Mouse (Mus musculus): ENCODE measurements around the gene Mul1. TPM values are rescaled to one million over a fixed set of nuclear protein-coding genes. Genes with fewer than 3 reads are reported as not detected.

Mul1 gene
- polyA plus RNA-seq (2015; fragmentation: Nextera tagmentation; extraction: Ambion mirVana) = 24.9 and 25.7 TPM in 2 replicates

DNA sequence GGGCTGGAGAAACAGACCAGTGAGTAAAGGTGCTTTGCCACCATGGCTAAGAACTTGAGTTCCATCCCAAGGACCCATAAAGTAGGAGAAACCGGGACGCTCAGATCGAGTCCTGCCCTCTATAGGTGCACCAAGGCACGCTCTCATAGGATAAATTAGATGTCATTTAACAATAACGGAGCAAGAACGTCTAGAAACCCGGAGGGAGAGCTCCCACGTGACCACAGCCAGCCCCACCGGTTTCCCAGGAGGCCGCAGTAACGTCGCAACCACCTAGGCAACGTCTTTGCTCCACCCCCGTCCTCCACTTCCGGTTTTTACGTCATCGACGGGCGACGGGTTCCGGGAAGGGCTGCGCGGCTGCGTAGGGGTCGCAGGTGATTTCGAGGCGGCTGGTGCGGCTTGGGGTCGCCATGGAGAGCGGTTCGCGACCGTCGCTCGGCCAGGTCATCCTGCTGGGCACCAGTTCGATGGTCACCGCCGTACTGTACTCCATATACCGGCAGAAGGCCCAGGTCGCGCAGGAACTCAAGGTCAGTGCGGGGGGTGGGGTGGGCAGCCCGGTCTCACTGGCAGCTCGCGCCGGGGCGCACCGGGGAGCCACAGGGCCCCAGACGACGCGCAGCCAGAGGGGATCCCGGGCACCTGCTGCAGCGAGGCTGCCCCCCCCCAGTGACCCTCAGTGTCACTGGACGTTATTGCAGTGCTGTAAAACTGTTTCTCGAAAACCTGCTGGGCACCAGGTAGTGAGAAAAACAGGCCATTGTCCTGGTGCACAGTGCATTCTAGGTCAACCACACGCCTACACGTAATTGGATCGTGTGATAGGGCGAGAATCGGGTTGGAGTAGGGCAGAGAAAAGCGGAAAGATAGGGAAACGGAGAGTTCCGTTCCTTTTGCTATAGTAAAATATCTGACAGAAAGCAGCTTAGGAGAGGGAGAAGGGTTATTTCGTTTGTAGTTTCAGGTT, at the start of gene Mul1:
Mul1 (plus strand) TSS at position 325 of the 970 bp plus-strand sequence.
- no peaks in the 10 kb centered on the region for H3K9me3 ChIP-seq
- H3K27me3 ChIP-seq (replicated peaks) = no peaks in the 10 kb centered on the region
- peaks cover 16% of the 10 kb centered on the region for H3K36me3 ChIP-seq
- H3K4me2 ChIP-seq (replicated peaks) = peak within 1 kb of the TSS; percentile 61
- peak within 1 kb of the TSS; percentile 83 for H3K9ac ChIP-seq
- peak within 1 kb of the TSS; percentile 91 for H3K4me3 ChIP-seq (replicated peaks)
- under 1% methylated on average over 64 of the region's 64 CpGs for WGBS
- peak; percentile 95 for ATAC-seq
- peaks cover 11% of the 10 kb centered on the region; the same call in 1 of the 2 replicates for H3K4me1 ChIP-seq (replicated peaks)
- H3K27ac ChIP-seq = peak within 1 kb of the TSS; percentile 61

DNA sequence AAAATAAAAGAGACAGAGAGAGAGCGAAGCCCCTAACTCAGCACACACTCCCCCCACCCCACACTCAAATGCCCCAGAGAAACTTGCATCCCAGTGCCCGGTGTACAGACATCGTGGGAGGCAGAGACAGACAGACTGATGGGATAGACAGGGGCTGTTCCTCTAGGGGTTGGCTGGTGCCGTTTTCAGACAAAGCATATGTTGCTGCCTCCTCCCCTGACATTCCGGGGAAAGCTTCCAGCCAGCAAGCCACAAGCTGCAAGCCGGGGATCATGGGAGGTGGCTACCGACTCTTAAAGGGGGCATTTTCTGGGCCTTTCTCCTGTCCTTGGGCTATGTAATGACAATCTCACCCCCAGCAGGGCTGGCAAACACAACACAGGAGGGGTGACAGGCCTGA, 40.8 kb upstream of the Mul1 start:
- H3K4me1 ChIP-seq (replicated peaks) = peaks cover 20% of the 10 kb centered on the region
- ATAC-seq = no peak
- H3K36me3 ChIP-seq = no peaks in the 10 kb centered on the region
- WGBS = 71% methylated on average over 7 of the region's 7 CpGs
- H3K9ac ChIP-seq = no peak overlapping the region
- H3K4me2 ChIP-seq (replicated peaks) = no peak overlapping the region
- no peak overlapping the region for H3K4me3 ChIP-seq (replicated peaks)
- H3K27me3 ChIP-seq (replicated peaks) = peaks cover 59% of the 10 kb centered on the region
- H3K9me3 ChIP-seq = no peaks in the 10 kb centered on the region
- H3K27ac ChIP-seq = no peak overlapping the region

DNA sequence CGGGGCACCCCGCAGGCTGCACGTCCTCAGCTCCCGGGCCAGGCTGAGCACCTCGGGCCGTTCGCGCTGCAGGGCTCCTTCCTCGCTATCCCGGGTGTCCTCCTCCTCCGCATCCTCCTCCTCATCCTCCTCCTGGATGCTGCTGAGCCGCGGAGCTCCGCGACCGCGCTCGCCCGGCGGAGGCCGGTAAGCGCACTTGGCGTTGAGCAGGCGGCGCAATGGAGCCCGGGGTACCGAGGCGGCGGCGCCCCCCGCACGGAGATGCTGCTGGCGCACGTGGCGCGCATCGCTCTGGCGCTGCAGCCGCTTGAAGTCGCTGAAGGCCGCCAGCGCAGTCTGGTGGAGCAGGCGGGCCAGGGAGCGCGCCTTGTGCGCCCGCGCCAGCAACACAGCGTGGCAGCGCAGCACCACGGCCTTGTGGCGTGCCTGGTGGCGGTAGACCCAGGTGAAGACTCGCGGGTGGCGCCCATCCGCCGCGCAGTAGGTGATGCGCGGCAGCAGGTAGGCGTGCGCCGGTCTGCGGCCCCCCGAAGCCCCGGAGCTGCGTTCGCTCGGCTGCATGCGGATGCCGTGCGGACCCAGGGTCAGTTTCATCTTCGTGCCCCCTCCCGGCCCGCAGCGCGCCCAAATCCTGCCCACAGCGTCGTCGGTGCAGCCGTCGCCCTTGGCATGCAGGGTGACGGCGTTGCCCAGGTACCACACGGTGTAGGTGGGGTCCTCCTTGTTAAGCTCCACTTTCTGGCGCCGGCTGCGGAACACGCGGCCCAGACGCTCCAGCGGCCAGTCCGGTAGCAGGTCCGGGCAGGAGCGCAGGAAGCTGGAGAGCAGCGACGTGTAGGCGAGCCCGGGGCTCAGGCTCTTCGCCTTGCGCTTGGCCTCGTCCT, 39.1 kb upstream of the Mul1 start:
- WGBS = under 1% methylated on average over 103 of the region's 103 CpGs

DNA sequence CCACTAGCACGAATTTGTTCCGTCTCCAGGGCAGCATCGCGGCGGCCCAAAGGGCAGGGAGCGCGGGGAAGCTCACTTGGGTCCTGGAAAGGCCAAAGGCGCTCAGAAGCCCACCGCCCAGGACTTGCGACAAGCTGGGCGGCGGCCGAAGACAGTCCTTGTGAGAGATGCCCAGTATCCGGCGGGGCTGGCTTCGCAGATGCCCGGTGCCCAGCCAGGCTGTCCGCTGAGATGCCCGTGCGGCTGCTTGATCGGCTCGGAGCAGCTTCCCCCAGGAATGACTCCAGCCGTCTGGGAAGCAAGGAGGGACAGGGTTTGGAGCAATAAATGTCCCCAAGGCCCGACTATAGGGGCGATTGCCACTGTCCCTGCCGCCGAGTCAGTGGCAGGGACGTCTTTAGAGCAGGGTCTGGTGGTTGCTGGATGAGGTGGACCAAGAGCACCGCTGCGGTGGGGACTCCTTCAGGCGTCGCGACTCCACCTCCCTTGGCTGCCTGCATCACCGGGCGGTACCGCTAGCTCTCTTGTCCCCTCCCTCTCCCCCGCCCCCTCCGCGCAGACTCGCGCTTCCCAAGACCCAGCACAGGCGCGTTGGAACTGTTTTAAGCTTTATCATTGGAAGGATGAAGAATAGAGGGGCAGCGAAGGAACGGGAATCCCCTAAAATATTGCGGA, 38.4 kb upstream of the Mul1 start, which contains the start of gene Fam43b:
Fam43b (minus strand) TSS at position 558 of the 675 bp plus-strand sequence.
- Histone ChIP-seq H3K27me3 (replicated peaks) (peaks cover 61% of the 10 kb centered on the region), H3K36me3 (no peaks in the 10 kb centered on the region), H3K4me3 (replicated peaks) (peak within 1 kb of the TSS; percentile 30), H3K4me1 (replicated peaks) (peaks cover 20% of the 10 kb centered on the region), H3K27ac (no peak within 1 kb of the TSS), H3K9me3 (no peaks in the 10 kb centered on the region), H3K9ac (no peak within 1 kb of the TSS), H3K4me2 (replicated peaks) (peak within 1 kb of the TSS; percentile 70)
- WGBS = 1% methylated on average over 46 of the region's 46 CpGs
- no peak for ATAC-seq

More for the DNA sequence above, 39.1 kb upstream of the Mul1 start:
- no peaks in the 10 kb centered on the region for H3K9me3 ChIP-seq
- H3K36me3 ChIP-seq = no peaks in the 10 kb centered on the region
- peaks cover 62% of the 10 kb centered on the region for H3K27me3 ChIP-seq (replicated peaks)
- no peak overlapping the region for H3K9ac ChIP-seq
- ATAC-seq = no peak
- H3K4me3 ChIP-seq (replicated peaks) = peak overlapping the region; percentile 30
- peak overlapping the region; percentile 70 for H3K4me2 ChIP-seq (replicated peaks)
- peaks cover 20% of the 10 kb centered on the region for H3K4me1 ChIP-seq (replicated peaks)
- H3K27ac ChIP-seq = no peak overlapping the region

DNA sequence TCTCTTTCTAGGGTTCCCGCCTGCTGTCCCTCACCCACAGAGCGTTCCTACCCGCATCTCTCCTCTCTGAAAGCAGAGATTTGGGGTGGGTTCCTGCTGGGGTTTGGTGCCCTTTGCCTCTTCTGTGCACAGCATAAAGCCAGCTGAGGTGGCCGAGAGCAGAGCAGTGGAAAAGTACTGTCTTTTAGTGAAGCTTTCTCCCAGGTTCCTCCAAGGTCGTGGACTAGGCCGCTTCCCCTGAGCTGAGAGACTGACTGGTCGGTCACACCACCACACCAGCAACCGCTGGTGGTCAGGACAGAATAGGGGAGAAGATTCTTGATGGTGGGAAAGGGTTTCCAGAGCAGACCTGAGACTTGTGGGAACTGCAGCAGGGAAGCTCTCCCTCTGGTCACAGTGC, 37.8 kb upstream of the Mul1 start:
- WGBS = 9% methylated on average over 8 of the region's 8 CpGs
- peak overlapping the region; percentile 30; the same call in 1 of the 2 replicates for H3K4me3 ChIP-seq (replicated peaks)
- no peaks in the 10 kb centered on the region for H3K9me3 ChIP-seq
- peaks cover 20% of the 10 kb centered on the region for H3K4me1 ChIP-seq (replicated peaks)
- H3K9ac ChIP-seq = no peak overlapping the region
- no peak overlapping the region for H3K27ac ChIP-seq
- no peak for ATAC-seq
- peak overlapping the region; percentile 70 for H3K4me2 ChIP-seq (replicated peaks)
- H3K36me3 ChIP-seq = no peaks in the 10 kb centered on the region
- H3K27me3 ChIP-seq (replicated peaks) = peaks cover 56% of the 10 kb centered on the region

DNA sequence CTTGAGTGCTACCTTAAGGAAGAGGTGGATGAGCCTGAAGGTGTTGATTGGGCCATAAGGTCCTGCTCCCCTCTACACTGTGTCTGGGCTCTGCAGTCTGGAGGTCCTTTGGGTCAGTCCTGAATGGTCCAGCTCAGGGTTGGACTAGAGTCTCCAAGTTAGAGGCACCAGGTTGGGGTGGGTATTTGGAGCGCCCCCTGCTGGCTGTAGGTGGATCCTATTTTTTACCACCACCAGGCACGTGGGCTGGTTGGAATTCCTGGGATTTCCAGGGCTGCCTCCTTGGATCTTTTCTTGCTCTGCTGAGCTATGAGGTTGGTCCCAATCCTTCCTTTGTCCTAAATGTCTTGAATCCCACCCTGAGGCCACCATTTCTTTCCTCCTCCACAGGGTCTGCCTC, 29.7 kb upstream of the Mul1 start:
- Histone ChIP-seq H3K4me2 (replicated peaks) (no peak overlapping the region), H3K4me1 (replicated peaks) (no peaks in the 10 kb centered on the region), H3K27ac (no peak overlapping the region), H3K36me3 (no peaks in the 10 kb centered on the region), H3K4me3 (replicated peaks) (no peak overlapping the region), H3K9me3 (no peaks in the 10 kb centered on the region), H3K9ac (no peak overlapping the region), H3K27me3 (replicated peaks) (peaks cover under 1% of the 10 kb centered on the region; the same call in 1 of the 2 replicates)
- ATAC-seq = no peak
- 6% methylated on average over 2 of the region's 2 CpGs for WGBS

DNA sequence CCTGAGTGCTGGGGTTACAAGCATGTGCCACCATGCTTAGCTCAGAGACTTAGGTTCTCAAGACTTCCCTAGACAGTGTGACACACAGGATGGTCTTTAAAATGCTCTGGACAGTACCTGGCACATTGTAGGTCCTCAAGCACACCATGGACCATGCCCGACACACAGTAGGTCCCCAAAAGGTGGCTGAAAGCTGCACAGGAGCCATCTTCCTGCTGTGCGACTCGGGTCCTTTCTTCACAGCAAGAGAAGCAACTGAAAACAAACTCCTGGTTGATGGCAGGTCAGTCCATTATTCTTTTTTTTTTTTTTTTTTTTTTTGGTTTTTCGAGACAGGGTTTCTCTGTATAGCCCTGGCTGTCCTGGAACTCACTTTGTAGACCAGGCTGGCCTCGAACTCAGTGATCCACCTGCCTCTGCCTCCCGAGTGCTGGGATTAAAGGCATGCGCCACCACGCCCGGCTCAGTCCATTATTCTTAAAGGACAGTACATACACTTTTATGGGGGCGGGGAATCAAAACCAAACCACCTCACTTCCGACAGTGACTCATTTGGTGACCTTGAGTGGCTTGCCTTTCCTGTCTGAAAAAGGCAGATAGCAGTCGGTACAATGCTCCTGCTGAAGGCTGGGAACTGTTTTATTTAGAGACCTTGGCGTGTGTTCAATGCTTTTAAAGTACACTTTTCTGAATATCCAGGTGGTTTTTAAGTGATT, 26.8 kb upstream of the Mul1 start:
- WGBS = 59% methylated on average over 12 of the region's 13 CpGs

DNA sequence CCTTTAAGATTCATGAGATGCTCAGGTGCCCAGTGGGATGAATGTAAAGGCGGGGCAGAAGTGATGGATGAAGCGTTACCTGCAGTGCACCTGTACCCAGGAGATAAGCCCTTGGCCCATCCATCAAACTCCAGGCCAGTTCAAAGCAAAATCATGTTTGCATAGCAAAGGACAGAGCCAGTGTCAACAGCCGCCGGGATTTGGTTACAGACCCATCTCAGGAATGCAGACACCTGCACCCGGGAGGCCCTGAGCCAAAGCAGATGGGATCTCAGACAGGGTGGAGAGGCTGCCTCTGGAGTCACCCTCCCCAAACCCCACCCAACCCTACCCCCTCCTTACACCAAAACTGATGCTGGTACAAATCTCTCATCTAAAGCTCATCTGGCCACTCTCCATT, 23.5 kb upstream of the Mul1 start:
- Histone ChIP-seq H3K4me1 (replicated peaks) (no peaks in the 10 kb centered on the region), H3K4me2 (replicated peaks) (no peak overlapping the region), H3K4me3 (replicated peaks) (no peak overlapping the region), H3K27me3 (replicated peaks) (peaks cover 10% of the 10 kb centered on the region; the same call in 1 of the 2 replicates), H3K36me3 (no peaks in the 10 kb centered on the region), H3K27ac (no peak overlapping the region), H3K9ac (no peak overlapping the region), H3K9me3 (no peaks in the 10 kb centered on the region)
- no peak for ATAC-seq
- 11% methylated on average over 5 of the region's 5 CpGs for WGBS

More for the DNA sequence above, 26.8 kb upstream of the Mul1 start:
- Histone ChIP-seq H3K9ac (no peak overlapping the region), H3K27ac (peak overlapping the region; percentile 48; the same call in 1 of the 2 replicates), H3K4me3 (replicated peaks) (no peak overlapping the region), H3K9me3 (no peaks in the 10 kb centered on the region), H3K4me2 (replicated peaks) (no peak overlapping the region), H3K4me1 (replicated peaks) (no peaks in the 10 kb centered on the region), H3K27me3 (replicated peaks) (0 out of 2 replicates have a peak, but pooled peaks cover 4% of the 10 kb centered on the region), H3K36me3 (no peaks in the 10 kb centered on the region)
- peak; percentile 53; the same call in 1 of the 2 replicates for ATAC-seq

DNA sequence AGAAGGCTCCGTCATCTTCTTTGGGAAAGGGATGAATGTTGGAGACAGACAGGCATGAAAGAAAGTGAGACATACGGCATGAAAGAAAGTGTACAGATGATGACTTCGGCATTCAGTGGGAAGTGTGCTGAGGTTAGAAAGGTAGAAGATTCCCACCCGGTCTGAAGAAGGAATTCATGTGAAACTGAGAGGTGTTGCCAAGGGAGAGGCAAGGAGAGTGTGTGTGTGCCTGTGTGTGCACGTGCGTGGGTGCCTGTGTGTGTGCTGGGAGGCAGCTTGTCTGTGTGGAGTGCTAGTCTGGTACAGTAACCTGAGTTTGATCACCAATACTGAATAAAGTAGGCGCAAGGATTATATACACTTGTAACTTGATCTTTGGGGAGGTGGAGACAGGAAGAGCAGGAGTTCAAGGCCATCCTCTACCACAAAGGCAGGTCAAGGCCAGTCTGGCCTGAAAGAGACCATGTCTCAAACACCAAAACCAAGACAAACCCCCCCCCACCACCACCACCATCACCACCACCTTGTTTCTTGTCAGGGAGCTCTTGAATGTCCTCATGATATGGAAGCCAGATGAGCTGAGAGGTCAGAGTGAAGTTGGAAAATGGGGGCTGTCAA, 22.9 kb upstream of the Mul1 start:
- WGBS = 42% methylated on average over 7 of the region's 7 CpGs
- no peak overlapping the region for H3K4me3 ChIP-seq (replicated peaks)
- no peaks in the 10 kb centered on the region for H3K9me3 ChIP-seq
- peaks cover 10% of the 10 kb centered on the region; the same call in 1 of the 2 replicates for H3K27me3 ChIP-seq (replicated peaks)
- no peak overlapping the region for H3K27ac ChIP-seq
- no peak overlapping the region for H3K4me2 ChIP-seq (replicated peaks)
- no peaks in the 10 kb centered on the region for H3K4me1 ChIP-seq (replicated peaks)
- no peak for ATAC-seq
- no peak overlapping the region for H3K9ac ChIP-seq
- H3K36me3 ChIP-seq = no peaks in the 10 kb centered on the region

DNA sequence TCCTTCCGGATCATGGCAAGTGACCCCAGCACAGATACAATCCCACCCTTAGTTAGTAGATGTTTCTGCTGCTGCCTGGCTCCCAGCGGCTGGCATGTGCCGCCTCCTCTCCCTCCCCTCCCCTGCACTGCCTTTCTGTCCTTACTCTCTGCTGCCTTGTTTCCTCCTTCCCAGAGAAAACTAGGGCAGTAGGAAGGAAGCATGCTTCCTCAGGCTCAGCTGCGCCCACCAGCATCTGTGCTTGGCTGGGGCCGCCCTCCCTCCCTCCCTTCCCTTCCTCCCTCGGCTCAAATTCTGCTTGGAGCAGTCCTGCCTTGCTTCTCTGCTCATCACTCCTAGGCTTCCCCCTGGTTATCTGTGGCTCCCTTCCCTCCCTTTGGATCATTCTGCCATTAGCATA, 19.7 kb upstream of the Mul1 start:
- ATAC-seq = no peak
- Histone ChIP-seq H3K9ac (no peak overlapping the region), H3K4me3 (replicated peaks) (no peak overlapping the region), H3K36me3 (no peaks in the 10 kb centered on the region), H3K9me3 (no peaks in the 10 kb centered on the region), H3K4me2 (replicated peaks) (no peak overlapping the region), H3K27me3 (replicated peaks) (peaks cover 10% of the 10 kb centered on the region; the same call in 1 of the 2 replicates), H3K27ac (no peak overlapping the region), H3K4me1 (replicated peaks) (0 out of 2 replicates have a peak, but pooled peaks cover 3% of the 10 kb centered on the region)
- 24% methylated on average over 6 of the region's 6 CpGs for whole genome bisulfite sequencing

DNA sequence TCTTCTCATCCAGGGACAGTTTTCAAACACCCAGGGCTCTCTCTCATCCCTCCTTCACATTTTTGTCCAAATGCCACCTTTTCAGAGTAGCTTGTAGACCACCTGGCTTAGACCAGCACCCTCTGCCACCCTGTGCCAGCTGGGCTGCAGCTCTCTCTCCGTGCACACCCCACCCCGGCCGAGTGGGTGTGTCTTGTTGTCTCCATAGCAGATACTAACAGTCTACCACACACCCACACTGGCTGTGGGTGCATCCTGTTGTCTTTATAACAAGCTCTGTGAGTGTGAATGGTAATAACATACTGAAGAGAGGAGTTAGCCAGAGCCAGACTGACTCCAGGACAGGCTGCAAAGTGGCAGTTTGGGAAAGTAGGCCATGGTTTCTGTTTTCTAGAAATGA, 18.5 kb upstream of the Mul1 start:
- H3K36me3 ChIP-seq = no peaks in the 10 kb centered on the region
- no peaks in the 10 kb centered on the region for H3K9me3 ChIP-seq
- H3K4me1 ChIP-seq (replicated peaks) = 0 out of 2 replicates have a peak, but pooled peaks cover 3% of the 10 kb centered on the region
- H3K4me2 ChIP-seq (replicated peaks) = no peak overlapping the region
- no peak overlapping the region for H3K9ac ChIP-seq
- H3K27me3 ChIP-seq (replicated peaks) = peaks cover 10% of the 10 kb centered on the region; the same call in 1 of the 2 replicates
- WGBS = 71% methylated on average over 3 of the region's 3 CpGs
- no peak for ATAC-seq
- H3K27ac ChIP-seq = no peak overlapping the region
- no peak overlapping the region for H3K4me3 ChIP-seq (replicated peaks)

All from intestine, embryonic 15.5 days (tissue).